Mouse (Mus musculus) testis, postnatal 10 days (tissue): Measurements from ENCODE around the gene Taf12.

ENCODE experiments used
- DNase-seq: peaks from one replicate; pipeline ENCODE4 v3.0.0; 2021; ENCODE audit warnings: low spot score

Gene Taf12

DNA sequence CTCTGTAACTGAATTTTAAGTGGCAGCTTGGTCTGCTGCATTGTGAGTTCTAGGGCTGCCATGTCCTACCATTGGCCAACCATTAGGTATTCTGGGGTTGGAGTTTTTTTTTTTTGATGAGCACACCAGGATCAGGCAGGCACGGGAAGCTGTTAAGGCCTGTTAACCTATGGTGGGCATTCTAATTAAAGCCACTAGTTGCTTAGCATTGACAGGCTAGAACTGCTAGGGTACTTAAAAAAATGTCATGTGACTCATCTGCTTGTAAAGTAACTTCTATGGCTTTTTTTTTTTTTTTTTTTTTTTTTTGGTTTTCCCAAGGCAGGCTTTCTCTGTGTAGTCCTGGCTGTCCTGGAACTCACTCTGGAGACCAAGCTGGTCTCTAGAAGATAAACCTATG, 37.0 kb downstream of the Taf12 start:
- no peak for DNase-seq

DNA sequence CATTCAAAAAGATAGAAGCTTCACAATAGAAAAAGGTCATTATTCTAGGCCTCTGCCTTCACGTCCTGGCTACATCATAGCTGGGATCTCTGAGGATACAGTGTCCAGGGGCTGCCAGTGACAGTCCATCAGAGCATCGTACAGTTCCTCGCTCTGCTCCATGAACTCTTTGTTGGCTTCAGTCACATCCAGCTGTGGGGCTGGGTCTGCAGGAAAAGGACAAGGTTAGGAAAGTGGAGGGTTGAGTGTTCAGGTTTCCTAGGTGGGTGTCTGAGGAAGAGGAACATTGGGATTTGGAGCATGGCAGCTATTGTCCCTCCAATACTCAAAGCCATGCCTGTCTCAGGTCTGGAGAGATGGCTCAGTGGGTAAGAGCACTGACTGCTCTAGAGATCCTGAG, 37.6 kb downstream of the Taf12 start:
- DNase-seq = no peak

DNA sequence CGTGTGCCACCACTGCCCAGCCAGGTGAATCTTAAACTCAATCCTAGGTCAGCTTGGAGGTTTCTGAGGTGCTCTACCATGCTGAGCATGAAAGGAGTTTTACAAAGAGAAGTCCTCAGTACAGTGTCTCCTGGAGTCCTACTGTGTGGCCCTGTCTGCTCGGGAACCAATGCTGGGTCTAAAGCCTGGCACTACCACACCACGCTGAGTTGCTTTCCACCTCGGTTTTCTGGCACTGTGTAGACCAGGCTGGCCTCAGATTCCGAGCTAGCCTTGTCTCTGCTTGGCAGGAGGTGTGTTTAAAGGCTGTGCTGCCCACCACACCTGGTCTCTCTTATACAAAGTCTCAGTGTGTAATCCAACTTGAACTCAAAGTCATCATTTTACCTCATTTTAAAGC, 38.5 kb downstream of the Taf12 start:
- no peak for DNase-seq

DNA sequence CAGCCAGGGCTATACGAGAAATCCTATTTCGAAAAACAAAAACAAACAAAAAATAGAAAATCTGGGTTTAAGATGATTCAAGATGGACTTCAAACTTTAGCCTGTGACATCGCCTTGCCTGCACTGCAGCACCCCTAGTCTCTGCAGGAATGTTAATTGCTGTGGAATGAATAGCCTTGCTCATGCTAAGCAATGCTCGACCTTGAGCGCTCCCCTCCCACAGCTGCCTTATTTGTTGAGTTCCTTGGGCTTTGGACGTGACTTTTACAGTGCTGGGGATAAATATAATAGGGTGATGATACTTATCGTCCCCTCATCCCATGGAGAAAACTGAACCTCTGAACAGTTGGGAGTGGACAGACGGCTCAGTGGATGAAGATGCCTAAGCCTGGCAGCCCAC, 41.5 kb downstream of the Taf12 start:
- no peak for DNase-seq

DNA sequence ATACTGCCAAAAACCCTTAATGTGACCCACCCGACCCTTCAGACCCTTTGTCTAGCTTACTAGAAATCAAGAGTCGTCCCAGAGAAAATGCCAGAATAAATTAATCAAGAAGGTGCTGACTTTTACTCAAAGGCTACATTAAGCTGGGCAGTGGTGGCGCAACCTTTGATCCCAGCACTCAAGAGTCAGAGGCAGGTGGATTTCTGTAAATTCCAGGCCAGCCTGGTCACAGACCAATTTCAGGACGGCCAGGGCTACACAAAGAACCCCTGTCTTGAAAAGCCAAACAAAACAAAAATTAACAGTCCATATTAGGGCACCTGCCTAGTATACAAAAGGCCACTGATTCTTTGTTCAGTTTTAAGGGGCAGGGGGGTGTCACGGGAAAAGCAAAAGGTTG, 52.3 kb downstream of the Taf12 start:
- no peak for DNase-seq

DNA sequence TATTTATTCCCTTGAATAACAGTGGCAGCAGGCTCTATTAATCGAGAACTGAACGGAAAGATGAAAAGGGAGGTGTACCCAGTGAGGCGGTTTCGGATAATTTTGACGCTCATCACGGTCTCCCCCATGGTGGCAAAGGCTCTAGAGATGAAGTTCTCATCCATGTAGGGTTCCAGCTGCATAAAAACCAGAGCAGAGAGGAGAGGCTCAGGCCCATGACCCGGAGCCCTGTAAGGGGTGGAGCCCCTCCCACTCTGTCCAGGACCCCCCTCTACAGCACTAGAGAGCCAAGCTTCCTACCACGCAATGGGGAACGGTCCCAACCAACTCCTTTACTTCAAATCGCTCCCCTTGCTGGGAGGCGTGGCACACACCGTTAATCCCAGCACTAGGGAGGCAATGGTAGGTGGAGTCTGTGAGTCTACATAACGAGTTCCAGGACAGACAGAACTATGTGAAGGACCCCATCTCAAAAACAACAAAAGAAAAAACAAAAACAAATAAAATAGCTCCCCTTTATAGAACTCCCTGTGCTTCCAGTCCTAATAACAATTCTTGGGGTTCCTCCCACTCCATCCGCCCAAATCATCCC, 54.3 kb downstream of the Taf12 start:
- DNase-seq = no peak

DNA sequence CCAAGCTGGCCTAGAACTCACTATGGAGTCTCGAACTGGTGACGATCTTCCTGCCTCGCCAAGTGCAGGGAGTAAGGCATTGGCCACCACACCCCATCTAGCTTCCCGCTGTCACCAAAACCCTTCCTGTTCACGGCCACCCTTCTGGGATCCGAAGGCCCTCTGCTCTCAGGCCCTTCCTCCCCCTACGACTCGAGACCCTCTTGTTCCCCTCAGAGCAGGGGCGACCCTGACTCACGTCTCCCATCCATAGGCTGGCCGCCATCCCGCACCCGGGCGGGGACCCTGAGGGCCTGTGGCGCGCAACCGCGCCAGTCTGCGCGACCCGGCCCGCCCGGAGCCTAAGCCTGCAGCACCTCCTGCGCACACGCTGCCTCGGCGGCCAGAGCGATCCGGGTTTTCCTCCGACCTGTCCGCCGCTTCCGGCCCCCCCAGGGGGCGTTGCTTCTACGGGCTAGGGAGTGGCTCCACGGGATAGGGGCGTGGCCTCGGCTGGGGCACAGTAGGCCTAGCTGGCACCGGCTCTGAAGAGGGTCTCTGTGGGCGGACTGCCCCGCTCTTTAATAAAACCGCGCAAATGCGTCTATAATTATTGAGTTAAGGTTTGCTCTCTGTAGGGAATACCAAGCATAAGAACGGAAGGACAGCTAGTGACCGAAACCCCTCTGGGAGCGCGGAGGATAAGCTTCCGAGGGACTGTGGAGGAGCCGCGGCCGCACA, 55.1 kb downstream of the Taf12 start, which contains the start of gene Trnau1ap:
Gene Trnau1ap (minus strand): TSS at position 424 of the 720 bp plus-strand sequence.
- DNase-seq = peak; percentile 95

DNA sequence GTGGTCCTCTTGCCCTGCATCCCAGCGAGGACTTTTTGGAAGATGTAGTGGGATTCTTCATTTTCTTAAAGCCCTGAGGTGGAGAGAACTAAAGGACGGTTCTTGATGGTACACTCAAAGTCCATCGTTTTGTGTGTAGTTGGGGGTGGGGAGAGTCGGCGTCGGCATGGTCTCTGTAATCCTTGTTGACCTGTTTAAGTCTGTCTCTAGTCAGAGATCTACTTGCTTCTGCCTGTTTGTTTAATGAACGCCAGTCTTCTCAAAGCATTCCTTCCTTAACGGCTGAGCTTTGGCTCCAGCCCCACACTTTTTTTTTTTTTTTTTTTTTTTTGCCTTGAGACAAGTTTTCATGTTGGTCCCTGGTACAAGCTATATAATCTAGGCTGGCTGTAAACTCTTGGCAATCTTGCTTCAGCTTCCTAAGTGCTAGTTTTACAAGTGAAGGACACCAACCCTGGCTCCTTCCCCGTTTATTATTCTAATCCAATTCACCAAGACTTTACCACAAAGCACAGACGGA, 55.7 kb downstream of the Taf12 start:
- DNase-seq = no peak

DNA sequence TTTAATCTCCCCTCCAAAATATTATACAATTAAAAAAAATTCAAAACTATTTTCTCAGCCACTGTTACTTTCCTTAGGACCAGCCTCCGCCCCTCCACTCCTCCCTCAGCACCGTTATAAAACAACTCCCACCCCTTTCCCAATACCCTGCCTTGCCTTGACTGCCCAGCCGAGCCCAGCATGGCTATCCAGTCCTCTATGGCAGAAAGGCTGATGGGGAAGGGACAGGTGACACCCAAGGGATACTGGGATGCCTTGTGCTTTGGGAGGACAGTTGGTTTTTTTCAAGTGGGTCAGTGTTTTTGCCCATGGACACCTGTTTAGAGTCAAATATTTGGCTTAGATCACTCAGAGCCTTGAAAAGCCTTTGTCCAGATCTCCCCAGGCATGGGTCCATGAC, 57.8 kb downstream of the Taf12 start:
- no peak for DNase-seq

DNA sequence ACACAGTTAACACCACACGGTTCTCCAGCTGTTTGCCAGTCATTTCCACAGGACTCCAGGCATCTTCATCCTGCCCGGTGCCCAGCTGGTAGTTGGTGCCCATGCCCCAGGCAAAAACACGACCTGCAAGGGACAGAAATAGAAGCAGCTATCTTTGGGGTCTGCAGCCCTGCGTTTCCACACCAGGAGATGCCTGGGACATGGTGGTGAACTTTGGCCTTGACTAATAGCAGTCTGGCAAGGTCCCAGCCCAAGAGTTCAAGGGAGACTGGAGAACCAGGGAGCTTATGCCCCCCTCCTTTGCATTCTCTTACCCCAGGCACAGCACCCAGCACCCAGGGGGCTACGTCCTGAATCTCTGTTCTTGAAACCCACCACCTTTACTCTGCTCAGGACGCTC, 58.7 kb downstream of the Taf12 start:
- no peak for DNase-seq

DNA sequence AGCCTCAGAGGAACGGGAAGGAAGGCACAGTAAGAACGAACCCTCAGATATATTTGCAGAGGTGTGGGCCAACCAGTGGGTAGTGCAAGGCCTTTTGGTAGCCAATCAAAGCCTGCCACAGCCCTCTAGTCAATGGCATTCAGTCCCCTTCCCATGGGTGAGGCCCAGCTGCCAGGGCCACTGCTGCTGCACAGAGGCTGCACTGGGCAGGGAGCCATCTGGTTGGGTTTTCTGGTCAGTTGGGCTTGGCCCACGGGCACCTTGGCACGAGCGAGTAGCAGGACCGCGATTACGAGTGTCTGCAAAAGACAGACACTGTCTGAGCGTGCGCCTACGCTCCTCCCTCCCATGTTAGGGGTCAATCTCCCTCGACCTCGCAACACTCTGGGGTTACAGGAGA, 64.8 kb downstream of the Taf12 start:
- DNase-seq = peak; percentile 72

DNA sequence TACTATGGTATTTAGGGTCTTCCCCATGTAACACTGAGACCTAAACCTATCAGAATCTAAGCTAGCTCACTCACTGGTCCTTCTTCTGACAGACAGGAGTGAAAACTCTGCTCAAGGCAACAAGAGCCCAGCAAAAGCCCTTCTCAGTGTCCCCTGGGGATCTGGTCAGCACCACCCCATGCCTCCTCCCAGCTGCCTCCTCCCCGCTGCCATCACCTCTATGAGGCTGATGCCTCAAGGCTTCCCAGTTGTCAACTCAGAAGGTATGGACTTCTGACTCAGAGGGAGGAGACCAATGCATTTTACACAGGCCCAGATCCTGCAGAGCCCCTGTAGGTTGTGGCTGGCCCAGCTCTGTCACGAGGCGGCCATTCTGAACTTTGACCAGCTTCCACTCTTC, 67.3 kb downstream of the Taf12 start:
- DNase-seq = no peak

DNA sequence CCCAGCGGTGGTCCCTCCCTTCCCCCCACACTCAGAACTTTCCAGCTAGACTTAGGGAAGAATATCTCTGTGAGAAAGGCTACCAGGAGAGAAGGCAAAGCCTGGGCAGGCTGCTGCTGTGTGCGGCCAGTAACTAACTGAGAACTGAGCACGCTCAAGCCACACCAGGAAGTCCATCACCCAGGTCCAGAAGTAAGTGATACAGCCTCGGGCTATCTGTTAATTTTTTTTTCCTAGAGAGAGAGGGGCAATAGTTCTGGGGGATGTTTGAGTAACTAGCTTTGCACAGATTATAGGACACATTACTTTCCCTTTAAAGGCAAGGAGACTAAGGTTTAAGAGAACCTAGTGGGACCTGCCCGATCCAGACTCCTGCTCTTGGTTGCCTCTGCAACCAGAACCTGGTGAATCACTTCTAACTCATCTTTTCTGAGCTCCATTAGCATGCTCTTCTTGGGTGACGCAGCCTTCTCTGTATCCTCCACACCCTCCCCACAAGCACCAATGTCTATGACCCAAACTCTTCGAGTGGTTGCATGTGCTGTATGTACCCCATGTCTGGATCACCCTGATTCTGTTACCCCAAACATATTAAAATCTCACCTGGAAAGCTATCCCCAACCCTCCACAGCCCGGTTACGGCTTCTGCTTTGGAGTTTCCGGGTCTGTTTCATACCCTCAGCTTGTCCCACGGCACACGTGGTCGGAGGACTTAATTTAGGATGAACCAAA, 70.4 kb downstream of the Taf12 start:
- DNase-seq = no peak
